24 mouse cellular contexts compared by ENCODE assay signal in genomic region chr3:70130241-70131029, GRCm38 (mm10).
DNase-seq lines count a peak whose midpoint lies in the region; ATAC-seq and TF ChIP-seq lines count a peak whose summit lies in the region.
"Had no signal": no experiment of that assay in that cellular context is flagged by ENCODE, and none has a peak within 500 bp of the region (broad histone marks: within the 10 kb centered on the region; RNA-seq: fewer than 3 reads in every experiment).

No protein-coding gene starts in this region.

- DNase-seq in heart, adult 11 months: peak; percentile 37
- no peak for DNase-seq in heart, postnatal 36 days
- DNase-seq in limb, embryonic 10.5 days (ENCODE audit: low spot score): no peak
- peak; percentile 58 for DNase-seq in limb, embryonic 14.5 days (ENCODE audit: low spot score)
- DNase-seq in gastrocnemius, postnatal 4 days (ENCODE audit: low spot score in 2 of 2): no peak
- DNase-seq: adrenal gland, adult 2 months; adrenal gland, postnatal 10 days; adrenal gland, postnatal 25 days; cerebellum, adult 11 months; cerebellum, adult 18-20 months; cerebellum, adult 8-10 months; cerebellum, adult 9-11 months; cerebellum, postnatal 14 days; cerebellum, postnatal 36 days; embryo, embryonic 11 days had no signal

- H3K27ac ChIP-seq in limb, embryonic 13.5 days: no peak overlapping the region
- H3K27ac ChIP-seq in limb, embryonic 10.5 days: no peak overlapping the region
- no peak overlapping the region for H3K27ac ChIP-seq in limb, embryonic 14.5 days (replicated peaks; ENCODE audit: low read depth, low read length)
- no peak overlapping the region for H3K27ac ChIP-seq in limb, embryonic 15.5 days
- H3K27ac ChIP-seq: embryonic facial prominence, embryonic 12.5 days; embryonic facial prominence, embryonic 15.5 days; forebrain, embryonic 10.5 days; forebrain, embryonic 12.5 days had no signal

- WGBS in limb, embryonic 13.5 days: 65% methylated on average over 8 of the region's 8 CpGs
- 91% methylated on average over 8 of the region's 8 CpGs for WGBS in limb, embryonic 10.5 days
- WGBS in limb, embryonic 14.5 days: 66% methylated on average over 8 of the region's 8 CpGs
- 55% methylated on average over 8 of the region's 8 CpGs for WGBS in limb, embryonic 15.5 days

- intact Hi-C loops in heart, postnatal 36 days (cut with DNase I): no loop called here

- no peak overlapping the region for H3K4me2 ChIP-seq in limb, embryonic 13.5 days (replicated peaks)
- no peak overlapping the region for H3K4me2 ChIP-seq in limb, embryonic 14.5 days (replicated peaks; ENCODE audit: low read depth, low read length, severe bottlenecking)
- H3K4me2 ChIP-seq in limb, embryonic 15.5 days: no peak overlapping the region
- H3K4me2 ChIP-seq: embryonic facial prominence, embryonic 12.5 days; embryonic facial prominence, embryonic 15.5 days; forebrain, embryonic 12.5 days had no signal

- peak; percentile 69 for ATAC-seq in limb, embryonic 13.5 days (ENCODE audit: low FRiP score, low read depth)
- peak; percentile 59; the same call in 1 of the 2 replicates for ATAC-seq in limb, embryonic 14.5 days (ENCODE audit: low FRiP score, low read depth)
- 0 out of 2 replicates have a peak, but pooled peaks have one; percentile 72 for ATAC-seq in limb, embryonic 15.5 days (ENCODE audit: insufficient number of reproducible peaks, low FRiP score, low TSS enrichment, low read depth)
- ATAC-seq: forebrain, embryonic 14.5 days; forebrain, embryonic 16.5 days had no signal

- no peaks in the 10 kb centered on the region for H3K36me3 ChIP-seq in limb, embryonic 13.5 days
- no peaks in the 10 kb centered on the region for H3K36me3 ChIP-seq in limb, embryonic 10.5 days
- H3K36me3 ChIP-seq in limb, embryonic 14.5 days (ENCODE audit: control insufficient read depth, insufficient read depth, low read length): no peaks in the 10 kb centered on the region
- no peaks in the 10 kb centered on the region for H3K36me3 ChIP-seq in limb, embryonic 15.5 days
- H3K36me3 ChIP-seq: embryonic facial prominence, embryonic 12.5 days; embryonic facial prominence, embryonic 15.5 days; forebrain, embryonic 10.5 days; forebrain, embryonic 12.5 days had no signal

- H3K4me1 ChIP-seq in limb, embryonic 13.5 days: no peaks in the 10 kb centered on the region
- H3K4me1 ChIP-seq in limb, embryonic 10.5 days: peaks cover 8% of the 10 kb centered on the region
- H3K4me1 ChIP-seq in limb, embryonic 14.5 days (ENCODE audit: control insufficient read depth, insufficient read depth, low read length): peaks cover 10% of the 10 kb centered on the region; the same call in 1 of the 2 replicates
- H3K4me1 ChIP-seq in limb, embryonic 15.5 days: peaks cover 3% of the 10 kb centered on the region; the same call in 1 of the 2 replicates
- H3K4me1 ChIP-seq: embryonic facial prominence, embryonic 12.5 days; embryonic facial prominence, embryonic 15.5 days; forebrain, embryonic 10.5 days; forebrain, embryonic 12.5 days had no signal

- H3K9me3 ChIP-seq in limb, embryonic 13.5 days: no peaks in the 10 kb centered on the region
- H3K9me3 ChIP-seq in limb, embryonic 10.5 days (replicated peaks): no peaks in the 10 kb centered on the region
- H3K9me3 ChIP-seq in limb, embryonic 14.5 days (ENCODE audit: control insufficient read depth, low read length): no peaks in the 10 kb centered on the region
- no peaks in the 10 kb centered on the region for H3K9me3 ChIP-seq in limb, embryonic 15.5 days
- H3K9me3 ChIP-seq: embryonic facial prominence, embryonic 12.5 days; embryonic facial prominence, embryonic 15.5 days; forebrain, embryonic 10.5 days; forebrain, embryonic 12.5 days had no signal

- TF ChIP-seq POLR2A in limb, embryonic 14.5 days (IDR thresholded peaks at IDR 0.05; ENCODE audit: borderline replicate concordance, extremely low read depth, insufficient read depth, insufficient read length): no peak

- H3K4me3 ChIP-seq in limb, embryonic 13.5 days: no peak overlapping the region
- no peak overlapping the region for H3K4me3 ChIP-seq in limb, embryonic 10.5 days
- no peak overlapping the region for H3K4me3 ChIP-seq in limb, embryonic 14.5 days (replicated peaks; ENCODE audit: low read length)
- H3K4me3 ChIP-seq in limb, embryonic 15.5 days: no peak overlapping the region
- H3K4me3 ChIP-seq: embryonic facial prominence, embryonic 12.5 days; embryonic facial prominence, embryonic 15.5 days; erythroblast, embryonic 14.5 days; forebrain, embryonic 10.5 days; forebrain, embryonic 12.5 days had no signal

- no peak overlapping the region for H3K9ac ChIP-seq in limb, embryonic 13.5 days
- H3K9ac ChIP-seq in limb, embryonic 14.5 days (ENCODE audit: low read depth, low read length, severe bottlenecking): no peak overlapping the region
- H3K9ac ChIP-seq in limb, embryonic 15.5 days: no peak overlapping the region
- H3K9ac ChIP-seq: embryonic facial prominence, embryonic 12.5 days; embryonic facial prominence, embryonic 15.5 days; forebrain, embryonic 12.5 days had no signal

- no peaks in the 10 kb centered on the region for H3K27me3 ChIP-seq in limb, embryonic 13.5 days
- no peaks in the 10 kb centered on the region for H3K27me3 ChIP-seq in limb, embryonic 10.5 days (ENCODE audit: low read depth, poor library complexity, severe bottlenecking)
- H3K27me3 ChIP-seq in limb, embryonic 14.5 days (ENCODE audit: control insufficient read depth, insufficient read depth, low read length): no peaks in the 10 kb centered on the region
- no peaks in the 10 kb centered on the region for H3K27me3 ChIP-seq in limb, embryonic 15.5 days
- H3K27me3 ChIP-seq: embryonic facial prominence, embryonic 12.5 days; embryonic facial prominence, embryonic 15.5 days; forebrain, embryonic 12.5 days had no signal

Comparison
In these comparisons a context has a peak if more than half of its experiments do, and no peak if none do; other contexts are left out.
1. DNase-seq: peak in heart, adult 11 months (single experiment) and limb, embryonic 14.5 days (single experiment); none in heart, postnatal 36 days (0 of 2), limb, embryonic 10.5 days (single experiment) and gastrocnemius, postnatal 4 days (0 of 2).
2. Peak in every context shown above with its lines, with median percentiles within 50 percentile points of each other: ATAC-seq.